Mouse (Mus musculus) CD4-positive, CD25-positive, alpha-beta regulatory T cell, adult 4 months (primary cell): ENCODE data around the gene Nedd9. TPM values are rescaled to one million over a fixed set of nuclear protein-coding genes. Genes with fewer than 3 reads are reported as not detected.

Source experiments
- ATAC-seq: one replicate; pipeline ENCODE4 v1.8.0; 2017
- polyA plus RNA-seq, 2 experiments: library from polyadenylated mRNA; unstranded; fragments of 100-300 nt; shearing (Covaris generic); gene quantifications; one replicate each; pipeline ENCODE4 v1.2.1; 2017

Gene Nedd9
- polyA plus RNA-seq, 2 experiments from 2014 or later: 122 to 144 TPM

GRCm38 (mm10) chr13:41491522-41491921, 4.4 kb upstream of the Nedd9 start:
- ATAC-seq: no peak

GRCm38 (mm10) chr13:41490282-41490681, 3.1 kb upstream of the Nedd9 start:
- ATAC-seq: no peak

GRCm38 (mm10) chr13:41489705-41490275, 2.6 kb upstream of the Nedd9 start:
- no peak for ATAC-seq

- peak; percentile 1 for ATAC-seq
Observed at GRCm38 (mm10) chr13:41487409-41487743, 214 bp upstream of the Nedd9 start.

GRCm38 (mm10) chr13:41483966-41484365, 3.2 kb downstream of the Nedd9 start:
- ATAC-seq: peak; percentile 28

- no peak for ATAC-seq
Observed at GRCm38 (mm10) chr13:41482408-41483011, 4.7 kb downstream of the Nedd9 start.

GRCm38 (mm10) chr13:41479737-41480435, 7.3 kb downstream of the Nedd9 start:
- no peak for ATAC-seq

GRCm38 (mm10) chr13:41476216-41476615, 10.9 kb downstream of the Nedd9 start:
- ATAC-seq: no peak

GRCm38 (mm10) chr13:41474365-41474764, 12.8 kb downstream of the Nedd9 start:
- no peak for ATAC-seq

- ATAC-seq: no peak
Observed at GRCm38 (mm10) chr13:41473504-41473903, 13.7 kb downstream of the Nedd9 start.

GRCm38 (mm10) chr13:41472878-41473424, 14.2 kb downstream of the Nedd9 start:
- ATAC-seq: no peak

- ATAC-seq: no peak
Observed at GRCm38 (mm10) chr13:41468277-41468676, 18.9 kb downstream of the Nedd9 start.

- no peak for ATAC-seq
Observed at GRCm38 (mm10) chr13:41467036-41467435, 20.1 kb downstream of the Nedd9 start.

GRCm38 (mm10) chr13:41466616-41467015, 20.5 kb downstream of the Nedd9 start:
- ATAC-seq: no peak

- ATAC-seq: no peak
Observed at GRCm38 (mm10) chr13:41466191-41466590, 21.0 kb downstream of the Nedd9 start.

- ATAC-seq: no peak
Observed at GRCm38 (mm10) chr13:41461418-41461817, 25.7 kb downstream of the Nedd9 start.

- no peak for ATAC-seq
Observed at GRCm38 (mm10) chr13:41459683-41460286, 27.4 kb downstream of the Nedd9 start.

- ATAC-seq: no peak
Observed at GRCm38 (mm10) chr13:41458709-41459108, 28.5 kb downstream of the Nedd9 start.

GRCm38 (mm10) chr13:41457798-41458390, 29.3 kb downstream of the Nedd9 start:
- no peak for ATAC-seq

GRCm38 (mm10) chr13:41457030-41457797, 29.9 kb downstream of the Nedd9 start:
- ATAC-seq: no peak

GRCm38 (mm10) chr13:41456292-41457029, 30.7 kb downstream of the Nedd9 start:
- no peak for ATAC-seq
